1 mouse cellular context compared by ENCODE assay signal in the genomic region with DNA sequence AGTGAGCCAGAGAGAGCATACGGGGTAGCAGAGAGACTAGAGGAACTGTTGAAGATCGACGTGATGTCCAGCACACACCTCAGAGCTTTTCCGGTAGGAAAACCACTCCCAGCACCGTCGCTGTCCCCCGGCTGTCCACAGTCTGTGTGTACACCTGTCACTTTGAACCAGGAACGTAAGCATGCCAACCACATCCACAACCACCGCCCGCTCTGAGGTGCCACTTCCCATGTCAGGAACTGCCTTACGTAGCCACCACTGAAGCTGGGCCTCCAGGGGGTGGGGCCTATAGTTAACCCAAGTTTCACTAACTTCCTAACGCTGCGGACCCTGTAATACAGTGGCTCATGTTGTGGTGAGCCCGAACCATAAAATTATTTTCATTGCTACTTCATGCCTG.
TF ChIP-seq lines count a peak whose summit lies in the region.

No protein-coding gene starts in this region.

TF ChIP-seq in CH12.LX, 34 proteins besides CTCF, POLR2A, EP300 and RAD21:
- TF ChIP-seq ELF1 (IDR thresholded peaks at IDR 0.05; ENCODE audit: low read depth, low read length) (peak; percentile 66), JUN (IDR thresholded peaks at IDR 0.05; ENCODE audit: insufficient read depth, low read depth, low read length) (no peak), TBP (conservative IDR thresholded peaks at IDR 0.05; ENCODE audit: low read depth, low read length) (0 out of 2 replicates have a peak, but pooled peaks have one; percentile 21), BHLHE40 (IDR thresholded peaks at IDR 0.05; ENCODE audit: low read depth, low read length) (peak; percentile 15; the same call in 1 of the 2 replicates), PAX5 (IDR thresholded peaks at IDR 0.05; ENCODE audit: low read length) (no peak), KAT2A (IDR thresholded peaks at IDR 0.05; ENCODE audit: insufficient replicate concordance, low read length) (0 out of 2 replicates have a peak, but pooled peaks have one; percentile 12), MEF2A (IDR thresholded peaks at IDR 0.05; ENCODE audit: borderline replicate concordance, low read depth, low read length) (peak; percentile 47; the same call in 1 of the 2 replicates), MXI1 (IDR thresholded peaks at IDR 0.05; ENCODE audit: low read depth, low read length) (peak; percentile 62; the same call in 1 of the 2 replicates), POLR2AphosphoS2 (IDR thresholded peaks at IDR 0.05; ENCODE audit: low read depth, low read length) (no peak), TCF12 (IDR thresholded peaks at IDR 0.05; ENCODE audit: low read depth, low read length) (peak; percentile 63; the same call in 1 of the 2 replicates), SMC3 (IDR thresholded peaks at IDR 0.05; ENCODE audit: low read depth, low read length) (no peak), MAZ (IDR thresholded peaks at IDR 0.05; ENCODE audit: low read depth, low read length) (no peak), ETS1 (conservative IDR thresholded peaks at IDR 0.05; ENCODE audit: low read depth, low read length) (peak; percentile 48), SIN3A (IDR thresholded peaks at IDR 0.05; ENCODE audit: low read length) (peak; percentile 53), MYC (IDR thresholded peaks at IDR 0.05; ENCODE audit: low read depth, low read length) (no peak), IRF4 (IDR thresholded peaks at IDR 0.05; ENCODE audit: low read depth, low read length) (0 out of 2 replicates have a peak, but pooled peaks have one; percentile 60)
